30 mouse cellular contexts compared by ENCODE assay signal in the genomic region with DNA sequence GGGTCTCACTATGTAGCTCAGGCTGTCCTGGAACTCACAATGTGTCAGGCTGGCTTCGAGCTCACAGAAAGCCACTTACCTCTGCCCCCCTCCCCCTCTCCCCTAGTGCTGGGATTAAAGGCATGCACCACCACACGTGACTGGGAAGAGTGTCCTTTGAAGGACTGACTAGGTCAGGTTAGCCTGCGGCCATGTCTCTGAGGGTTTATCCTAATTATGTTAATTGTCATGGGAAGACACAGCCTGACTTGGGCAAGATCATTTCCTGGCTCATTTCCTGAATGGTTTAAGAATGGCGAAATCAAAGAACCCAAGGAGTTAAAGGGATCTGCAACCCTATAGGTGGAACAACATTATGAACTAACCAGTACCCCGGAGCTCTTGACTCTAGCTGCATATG. TPM values are rescaled to one million over a fixed set of nuclear protein-coding genes. Genes with fewer than 3 reads are reported as not detected.
DNase-seq lines count a peak whose midpoint lies in the region; ATAC-seq and TF ChIP-seq lines count a peak whose summit lies in the region.
"Had no signal": no experiment of that assay in that cellular context is flagged by ENCODE, and none has a peak within 500 bp of the region (broad histone marks: within the 10 kb centered on the region; RNA-seq: fewer than 3 reads in every experiment).

No protein-coding gene starts in this region.

- H3K36me3 ChIP-seq in embryonic facial prominence, embryonic 11.5 days (replicated peaks; ENCODE audit: control insufficient read depth, insufficient read depth, low read depth, low read length) = no peaks in the 10 kb centered on the region; the same call in 1 of the 2 replicates
- no peaks in the 10 kb centered on the region for H3K36me3 ChIP-seq in forebrain, postnatal 0 days (ENCODE audit: insufficient read depth)
- H3K36me3 ChIP-seq in neural tube, embryonic 15.5 days = no peaks in the 10 kb centered on the region
- H3K36me3 ChIP-seq: embryonic facial prominence, embryonic 15.5 days; forebrain, embryonic 15.5 days; hindbrain, embryonic 15.5 days had no signal

- no peaks in the 10 kb centered on the region for H3K9me3 ChIP-seq in embryonic facial prominence, embryonic 11.5 days (replicated peaks; ENCODE audit: control insufficient read depth, low read length)
- H3K9me3 ChIP-seq in forebrain, postnatal 0 days (ENCODE audit: low read length) = no peaks in the 10 kb centered on the region
- no peaks in the 10 kb centered on the region for H3K9me3 ChIP-seq in neural tube, embryonic 15.5 days (replicated peaks)
- H3K9me3 ChIP-seq: embryonic facial prominence, embryonic 12.5 days; embryonic facial prominence, embryonic 15.5 days; forebrain, embryonic 12.5 days; forebrain, embryonic 15.5 days; heart, embryonic 10.5 days; hindbrain, embryonic 12.5 days; hindbrain, embryonic 15.5 days had no signal

- DNase-seq in R1 (ENCODE audit: low read depth, low spot score) (peak; percentile 36), ZHBTc4 (ENCODE audit: low read depth, low spot score) (peak; percentile 76)
- DNase-seq in embryonic facial prominence, embryonic 11.5 days (ENCODE audit: low spot score) = peak; percentile 7
- DNase-seq in spleen, postnatal 14 days (ENCODE audit: low spot score in 2 of 2) = no peak
- DNase-seq in forebrain, postnatal 0 days = no peak
- DNase-seq: adrenal gland, postnatal 10 days; adrenal gland, postnatal 36 days; cerebellum, adult 11-12 months; cerebellum, adult 8-10 months; cerebellum, postnatal 10 days; cerebellum, postnatal 36 days; embryo, embryonic 11 days; gastrocnemius, postnatal 10 days; gastrocnemius, postnatal 36 days; heart, adult 18-20 months had no signal

- TF ChIP-seq CTCF in forebrain, postnatal 0 days (IDR thresholded peaks at IDR 0.05; ENCODE audit: low read depth) = no peak

- H3K4me3 ChIP-seq in embryonic facial prominence, embryonic 11.5 days (ENCODE audit: low read depth, low read length) = no peak overlapping the region
- no peak overlapping the region for H3K4me3 ChIP-seq in forebrain, postnatal 0 days (ENCODE audit: low read depth, low read length)
- no peak overlapping the region for H3K4me3 ChIP-seq in neural tube, embryonic 15.5 days (replicated peaks)
- H3K4me3 ChIP-seq: embryonic facial prominence, embryonic 12.5 days; embryonic facial prominence, embryonic 15.5 days; forebrain, embryonic 12.5 days; forebrain, embryonic 15.5 days; heart, embryonic 10.5 days; hindbrain, embryonic 12.5 days; hindbrain, embryonic 15.5 days had no signal

- no peak overlapping the region for H3K4me2 ChIP-seq in embryonic facial prominence, embryonic 11.5 days (ENCODE audit: low read depth, low read length)
- H3K4me2 ChIP-seq in forebrain, postnatal 0 days (ENCODE audit: low read depth) = no peak overlapping the region
- H3K4me2 ChIP-seq in neural tube, embryonic 15.5 days = no peak overlapping the region
- H3K4me2 ChIP-seq: embryonic facial prominence, embryonic 12.5 days; embryonic facial prominence, embryonic 15.5 days; forebrain, embryonic 12.5 days; forebrain, embryonic 15.5 days; hindbrain, embryonic 12.5 days; hindbrain, embryonic 15.5 days had no signal

- H3K27ac ChIP-seq in embryonic facial prominence, embryonic 11.5 days (replicated peaks; ENCODE audit: low read depth, low read length) = no peak overlapping the region
- H3K27ac ChIP-seq in forebrain, postnatal 0 days (ENCODE audit: low read depth, low read length) = no peak overlapping the region
- H3K27ac ChIP-seq in neural tube, embryonic 15.5 days (replicated peaks) = no peak overlapping the region
- H3K27ac ChIP-seq: embryonic facial prominence, embryonic 12.5 days; embryonic facial prominence, embryonic 15.5 days; forebrain, embryonic 12.5 days; forebrain, embryonic 15.5 days; heart, embryonic 10.5 days; hindbrain, embryonic 12.5 days; hindbrain, embryonic 15.5 days had no signal

- ATAC-seq in embryonic facial prominence, embryonic 11.5 days (replicated peaks; ENCODE audit: insufficient number of reproducible peaks, low FRiP score, low TSS enrichment, low read depth) = no peak
- peak; percentile 74 for ATAC-seq in granulocyte monocyte progenitor cell, adult 5-6 weeks (replicated peaks; ENCODE audit: poor library complexity, severe bottlenecking)
- no peak for ATAC-seq in forebrain, postnatal 0 days
- ATAC-seq in neural tube, embryonic 15.5 days (ENCODE audit: low FRiP score) = no peak
- ATAC-seq: CD4-positive, CD25-positive, alpha-beta regulatory T cell, adult 4 months; forebrain, embryonic 15.5 days; intestine, postnatal 0 days had no signal

- no peaks in the 10 kb centered on the region for H3K27me3 ChIP-seq in embryonic facial prominence, embryonic 11.5 days (ENCODE audit: control insufficient read depth, insufficient read depth, low read length)
- no peaks in the 10 kb centered on the region for H3K27me3 ChIP-seq in forebrain, postnatal 0 days (ENCODE audit: insufficient read depth, low read length)
- H3K27me3 ChIP-seq in neural tube, embryonic 15.5 days (replicated peaks) = no peaks in the 10 kb centered on the region
- H3K27me3 ChIP-seq: embryonic facial prominence, embryonic 12.5 days; embryonic facial prominence, embryonic 15.5 days; forebrain, embryonic 12.5 days; forebrain, embryonic 15.5 days; hindbrain, embryonic 12.5 days; hindbrain, embryonic 15.5 days had no signal

- WGBS in embryonic facial prominence, embryonic 11.5 days = 51% methylated on average over 5 of the region's 5 CpGs
- 77% methylated on average over 5 of the region's 5 CpGs for whole genome bisulfite sequencing in forebrain, postnatal 0 days
- WGBS in neural tube, embryonic 15.5 days = 85% methylated on average over 5 of the region's 5 CpGs

- no peaks in the 10 kb centered on the region for H3K4me1 ChIP-seq in embryonic facial prominence, embryonic 11.5 days (ENCODE audit: control insufficient read depth, insufficient read depth, low read length)
- no peaks in the 10 kb centered on the region for H3K4me1 ChIP-seq in forebrain, postnatal 0 days (ENCODE audit: insufficient read depth)
- no peaks in the 10 kb centered on the region for H3K4me1 ChIP-seq in neural tube, embryonic 15.5 days
- H3K4me1 ChIP-seq: embryonic facial prominence, embryonic 12.5 days; embryonic facial prominence, embryonic 15.5 days; forebrain, embryonic 12.5 days; forebrain, embryonic 15.5 days; heart, embryonic 10.5 days; hindbrain, embryonic 12.5 days; hindbrain, embryonic 15.5 days had no signal

- no peak overlapping the region for H3K9ac ChIP-seq in embryonic facial prominence, embryonic 11.5 days (replicated peaks; ENCODE audit: low read length)
- no peak overlapping the region for H3K9ac ChIP-seq in forebrain, postnatal 0 days
- H3K9ac ChIP-seq in neural tube, embryonic 15.5 days (replicated peaks) = no peak overlapping the region
- H3K9ac ChIP-seq: embryonic facial prominence, embryonic 12.5 days; embryonic facial prominence, embryonic 15.5 days; forebrain, embryonic 12.5 days; forebrain, embryonic 15.5 days; hindbrain, embryonic 12.5 days; hindbrain, embryonic 15.5 days had no signal

RNA-seq across cellular contexts. Expression of a gene that starts 41.6 kb away (rescaled TPM):
- polyA plus RNA-seq in embryonic facial prominence, embryonic 11.5 days (2014; fragmentation: Nextera tagmentation; extraction: Ambion mirVana) = not detected in 2 replicates
- total RNA-seq in granulocyte monocyte progenitor cell, adult 5-6 weeks (2014; fragmentation: Nextera tagmentation) = not detected in 2 replicates
- not detected in 2 replicates for total RNA-seq in granulocyte monocyte progenitor cell, adult 5-6 weeks (2017)
- 4.5 and 7.1 TPM in 2 replicates for total RNA-seq in forebrain, postnatal 0 days (2014; rRNA removed)
- 4.9 and 8.7 TPM in 2 replicates for polyA plus RNA-seq in forebrain, postnatal 0 days (2015; fragmentation: Nextera tagmentation; extraction: Ambion mirVana)
- polyA plus RNA-seq in neural tube, embryonic 15.5 days (2015; fragmentation: Nextera tagmentation; extraction: Ambion mirVana) = 3.4 and 3.5 TPM in 2 replicates
- total RNA-seq: hematopoietic stem cell, adult 5-6 weeks; MEL had no signal
- polyA plus RNA-seq: C2C12; CD4-positive, CD25-positive, alpha-beta regulatory T cell, adult 4 months; embryonic facial prominence, embryonic 15.5 days; heart, embryonic 10.5 days; intestine, embryonic 14.5 days; intestine, postnatal 0 days had no signal

Comparison
In these comparisons a context has a peak if more than half of its experiments do, and no peak if none do; other contexts are left out.
1. DNase-seq: peak in R1 (single experiment), ZHBTc4 (single experiment) and embryonic facial prominence, embryonic 11.5 days (single experiment); none in spleen, postnatal 14 days (0 of 2) and forebrain, postnatal 0 days (single experiment).